Mouse (Mus musculus) bone marrow, adult 2 months (tissue): Measurements from ENCODE around the gene Snrpd2. TPM values are rescaled to one million over a fixed set of nuclear protein-coding genes. Genes with fewer than 3 reads are reported as not detected.

ENCODE experiments used
- H3K27ac ChIP-seq: fragments of 200-500 bp; 2 replicates; pipeline ENCODE4 v1.5.1; 2012; ENCODE audit warnings: low read depth, mild to moderate bottlenecking, control low read depth, inconsistent platforms, low read length; ENCODE audit not compliant: control insufficient read depth, poor library complexity, insufficient read depth
- H3K4me1 ChIP-seq: fragments of 200-500 bp; 2 replicates; pipeline ENCODE4 v1.6.1; 2011; ENCODE audit warnings: low read length; ENCODE audit not compliant: control insufficient read depth, insufficient read depth
- H3K4me3 ChIP-seq: fragments of 200-500 bp; replicated peaks from 2 replicates; pipeline ENCODE3; 2011; ENCODE audit warnings: mild to moderate bottlenecking, low read depth, low read length, control low read depth; ENCODE audit not compliant: control insufficient read depth
- CTCF ChIP-seq: fragments of 200-500 bp; IDR thresholded peaks from 2 replicates; pipeline ENCODE4 v1.5.1; 2011; ENCODE audit warnings: low read length, control low read depth; ENCODE audit not compliant: control insufficient read depth, insufficient read depth
- POLR2A ChIP-seq: fragments of 200-500 bp; IDR thresholded peaks from 2 replicates; pipeline ENCODE4 v1.6.1; 2011; ENCODE audit warnings: low read depth, mild to moderate bottlenecking, control low read depth, low read length, borderline replicate concordance; ENCODE audit not compliant: control insufficient read depth
- WGBS: fragments of 180-500 bp; shearing (Covaris S2); methylation state at CpG from one replicate; pipeline ENCODE4 v1.1.7; 2018; 5-methylcytosine and 5-hydroxymethylcytosine counted together
- polyA plus RNA-seq: library from polyadenylated mRNA; stranded (reverse); fragments of >200 nt; gene quantifications from 2 replicates; pipeline ENCODE4 v1.2.4, GENCODE M21; 2011; ENCODE audit warnings: low replicate concordance; ENCODE audit not compliant: missing spikeins, insufficient read depth, insufficient read length

Snrpd2 gene
- polyA plus RNA-seq, 1 experiment = 56.3 TPM

DNA sequence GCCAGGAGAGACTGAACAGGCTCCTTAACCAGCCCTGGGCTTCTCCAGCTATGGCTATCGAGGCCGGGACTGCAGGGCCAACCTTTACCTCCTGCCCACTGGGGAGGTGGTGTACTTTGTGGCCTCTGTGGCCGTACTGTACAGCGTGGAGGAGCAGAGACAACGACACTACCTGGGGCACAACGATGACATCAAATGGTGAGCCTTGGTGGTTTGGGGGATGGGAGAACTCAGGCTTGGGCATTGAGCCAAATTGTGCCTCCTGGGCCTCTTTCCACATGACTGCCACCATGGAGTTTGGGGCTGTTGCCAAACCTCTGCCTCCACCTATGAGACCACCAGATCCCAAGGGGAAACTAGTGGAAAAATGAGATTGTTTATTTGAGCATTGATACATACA is 35.2 kb downstream of the Snrpd2 start:
- 79% methylated on average over 6 of the region's 6 CpGs for WGBS
- H3K4me1 ChIP-seq = peaks cover 3% of the 10 kb centered on the region; the same call in 1 of the 2 replicates
- TF ChIP-seq POLR2A = no peak
- TF ChIP-seq CTCF = no peak
- no peak overlapping the region for H3K27ac ChIP-seq
- H3K4me3 ChIP-seq = no peak overlapping the region

DNA sequence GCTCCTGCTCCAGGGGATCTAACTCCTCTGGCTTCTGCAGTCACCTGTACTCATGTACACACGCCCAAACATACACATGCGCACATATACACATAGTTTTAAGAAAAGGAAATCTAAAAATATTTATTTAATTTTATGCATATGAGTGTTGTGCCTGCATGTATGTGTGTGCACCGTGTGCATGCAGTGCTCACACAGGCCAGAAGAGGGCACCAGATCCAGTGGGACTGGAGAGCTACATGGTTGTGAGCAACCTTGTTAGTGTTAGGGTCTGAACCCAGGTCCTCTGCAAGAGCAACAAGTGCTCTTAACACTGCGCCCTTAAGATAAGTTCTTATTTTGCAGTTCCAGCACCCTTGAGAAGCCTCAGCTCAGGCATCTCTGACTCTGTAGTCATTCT is 45.2 kb downstream of the Snrpd2 start:
- H3K4me3 ChIP-seq = no peak overlapping the region
- H3K27ac ChIP-seq = no peak overlapping the region
- TF ChIP-seq CTCF (peak; percentile 59), POLR2A (no peak)
- whole genome bisulfite sequencing = 89% methylated on average over 4 of the region's 4 CpGs
- no peaks in the 10 kb centered on the region for H3K4me1 ChIP-seq

- TF ChIP-seq POLR2A = no peak
- TF ChIP-seq CTCF = peak; percentile 54
- 61% methylated on average over 6 of the region's 6 CpGs for WGBS
These were observed 47.2 kb downstream of the Snrpd2 start for GRCm38 (mm10) chr7:19196676-19197075.

GRCm38 (mm10) chr7:19197985-19198384 is 48.5 kb downstream of the Snrpd2 start:
- Histone ChIP-seq H3K4me3 (no peak overlapping the region), H3K4me1 (no peaks in the 10 kb centered on the region; the same call in 1 of the 2 replicates), H3K27ac (no peak overlapping the region)
- TF ChIP-seq POLR2A (no peak), CTCF (peak; percentile 73)
- 44% methylated on average over 2 of the region's 2 CpGs for WGBS

More at GRCm38 (mm10) chr7:19196676-19197075, 47.2 kb downstream of the Snrpd2 start:
- H3K27ac ChIP-seq = no peak overlapping the region
- H3K4me3 ChIP-seq = no peak overlapping the region
- H3K4me1 ChIP-seq = no peaks in the 10 kb centered on the region; the same call in 1 of the 2 replicates

- no peak for TF ChIP-seq CTCF
- no peak for TF ChIP-seq POLR2A
- H3K4me1 ChIP-seq = no peaks in the 10 kb centered on the region; the same call in 1 of the 2 replicates
- H3K4me3 ChIP-seq = no peak overlapping the region
- WGBS = 84% methylated on average over 15 of the region's 15 CpGs
- no peak overlapping the region for H3K27ac ChIP-seq
These were observed 52.1 kb downstream of the Snrpd2 start for GRCm38 (mm10) chr7:19201660-19202059.

DNA sequence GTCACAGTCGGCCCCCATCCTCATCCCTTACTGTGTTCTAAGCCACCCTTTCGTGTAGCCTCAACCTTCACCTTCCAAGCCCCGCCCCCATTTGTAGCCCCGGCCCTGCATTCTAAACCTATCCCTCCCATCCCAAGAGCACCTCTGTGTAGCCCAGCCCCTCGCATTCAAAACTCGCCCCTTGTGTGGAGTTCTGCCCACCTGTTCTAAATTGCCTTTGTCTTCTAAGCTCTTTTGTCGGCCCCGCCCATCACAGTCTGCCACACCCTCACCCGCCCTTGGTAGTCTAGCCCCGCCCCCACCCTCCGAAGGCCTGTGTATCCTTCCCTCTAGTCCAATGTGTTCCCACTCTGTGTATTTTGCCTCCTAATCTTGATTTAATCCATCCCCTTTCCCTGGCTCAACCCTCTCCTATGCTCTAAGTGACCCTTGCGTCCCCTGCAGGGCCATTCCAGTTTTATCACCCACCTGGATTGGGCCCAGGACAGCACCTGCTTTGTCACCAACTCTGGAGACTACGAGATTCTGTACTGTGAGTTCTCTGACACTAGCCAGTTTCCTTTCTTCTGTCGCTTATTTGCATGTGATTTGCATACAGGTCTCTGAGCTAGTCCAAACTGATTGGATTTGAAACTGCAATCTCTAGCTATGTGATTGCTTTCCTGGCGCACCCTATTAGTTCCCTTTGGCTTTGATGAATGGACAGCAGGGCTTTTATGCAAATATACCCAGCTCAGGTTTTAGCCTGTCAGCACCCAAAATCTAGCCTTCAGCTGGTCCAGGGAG is 52.7 kb downstream of the Snrpd2 start:
- 79% methylated on average over 15 of the region's 15 CpGs for WGBS
- Histone ChIP-seq H3K27ac (no peak overlapping the region), H3K4me3 (no peak overlapping the region), H3K4me1 (no peaks in the 10 kb centered on the region; the same call in 1 of the 2 replicates)
- TF ChIP-seq POLR2A = no peak
- TF ChIP-seq CTCF = no peak

Other genes with a start within 250 kb of the Snrpd2 start
- gene Ccdc61, start 239.3 kb upstream of the Snrpd2 start, polyA plus RNA-seq = 18.7 and 40.4 TPM in 2 replicates
- gene Nova2, start 223.8 kb upstream of the Snrpd2 start, polyA plus RNA-seq = 0.16 and 0.35 TPM in 2 replicates
- not detected in 2 replicates for gene Nanos2, start 162.3 kb upstream of the Snrpd2 start, polyA plus RNA-seq
- 0.83 and 1.1 TPM in 2 replicates for gene Mypop, start 158.5 kb upstream of the Snrpd2 start, polyA plus RNA-seq
- gene Irf2bp1, start 145.7 kb upstream of the Snrpd2 start, polyA plus RNA-seq = 6.8 and 7.3 TPM in 2 replicates
- not detected in 2 replicates for gene Foxa3, start 126.2 kb upstream of the Snrpd2 start, polyA plus RNA-seq
- 34.3 and 108 TPM in 2 replicates for gene Sympk, start 125.3 kb upstream of the Snrpd2 start, polyA plus RNA-seq
- not detected in 2 replicates for gene Rsph6a, start 95.0 kb upstream of the Snrpd2 start, polyA plus RNA-seq
- 21.4 and 27.7 TPM in 2 replicates for gene Dmwd, start 73.5 kb upstream of the Snrpd2 start, polyA plus RNA-seq
- 25.8 and 42.6 TPM in 2 replicates for gene Dmpk, start 65.9 kb upstream of the Snrpd2 start, polyA plus RNA-seq
- 4.7 and 6.5 TPM in 2 replicates for gene Six5, start 55.1 kb upstream of the Snrpd2 start, polyA plus RNA-seq
- gene Gm4969, start 31.4 kb upstream of the Snrpd2 start, polyA plus RNA-seq = not detected in 2 replicates
- 3.9 and 4.8 TPM in 2 replicates for gene Fbxo46, start 29.9 kb upstream of the Snrpd2 start, polyA plus RNA-seq
- gene Qpctl, start 431 bp upstream of the Snrpd2 start, polyA plus RNA-seq = 3.6 and 6.8 TPM in 2 replicates
- gene Gipr, start 16.4 kb downstream of the Snrpd2 start, polyA plus RNA-seq = 0.62 and 0.79 TPM in 2 replicates
- 14.2 and 33.1 TPM in 2 replicates for gene Eml2, start 26.7 kb downstream of the Snrpd2 start, polyA plus RNA-seq
- 0.34 and 0.70 TPM in 2 replicates for gene Gpr4, start 62.8 kb downstream of the Snrpd2 start, polyA plus RNA-seq
- gene Opa3, start 78.6 kb downstream of the Snrpd2 start, polyA plus RNA-seq = 7.5 and 8.5 TPM in 2 replicates
- 83.3 and 135 TPM in 2 replicates for gene Vasp, start 122.1 kb downstream of the Snrpd2 start, polyA plus RNA-seq
- 3.6 TPM in 1 of 2 replicates, not detected in the other for gene Ppm1n, start 130.3 kb downstream of the Snrpd2 start, polyA plus RNA-seq
- 0.92 and 2.3 TPM in 2 replicates for gene Rtn2, start 132.9 kb downstream of the Snrpd2 start, polyA plus RNA-seq
- gene Fosb, start 160.3 kb downstream of the Snrpd2 start, polyA plus RNA-seq = 0.50 and 1.1 TPM in 2 replicates
- 19.2 and 31.3 TPM in 2 replicates for gene Ercc1, start 195.1 kb downstream of the Snrpd2 start, polyA plus RNA-seq
- gene Cd3eap, start 209.8 kb downstream of the Snrpd2 start, polyA plus RNA-seq = 11.7 and 13.7 TPM in 2 replicates
- 1.7 and 4.0 TPM in 2 replicates for gene Ppp1r13l, start 210.0 kb downstream of the Snrpd2 start, polyA plus RNA-seq
- gene Ercc2, start 232.3 kb downstream of the Snrpd2 start, polyA plus RNA-seq = 17.9 and 31.9 TPM in 2 replicates